Mouse (Mus musculus): ENCODE results near the gene Tcf7.
A peak's percentile ranks its signal among the peaks of the same experiment; 100 is the strongest.

Gene Tcf7

DNA sequence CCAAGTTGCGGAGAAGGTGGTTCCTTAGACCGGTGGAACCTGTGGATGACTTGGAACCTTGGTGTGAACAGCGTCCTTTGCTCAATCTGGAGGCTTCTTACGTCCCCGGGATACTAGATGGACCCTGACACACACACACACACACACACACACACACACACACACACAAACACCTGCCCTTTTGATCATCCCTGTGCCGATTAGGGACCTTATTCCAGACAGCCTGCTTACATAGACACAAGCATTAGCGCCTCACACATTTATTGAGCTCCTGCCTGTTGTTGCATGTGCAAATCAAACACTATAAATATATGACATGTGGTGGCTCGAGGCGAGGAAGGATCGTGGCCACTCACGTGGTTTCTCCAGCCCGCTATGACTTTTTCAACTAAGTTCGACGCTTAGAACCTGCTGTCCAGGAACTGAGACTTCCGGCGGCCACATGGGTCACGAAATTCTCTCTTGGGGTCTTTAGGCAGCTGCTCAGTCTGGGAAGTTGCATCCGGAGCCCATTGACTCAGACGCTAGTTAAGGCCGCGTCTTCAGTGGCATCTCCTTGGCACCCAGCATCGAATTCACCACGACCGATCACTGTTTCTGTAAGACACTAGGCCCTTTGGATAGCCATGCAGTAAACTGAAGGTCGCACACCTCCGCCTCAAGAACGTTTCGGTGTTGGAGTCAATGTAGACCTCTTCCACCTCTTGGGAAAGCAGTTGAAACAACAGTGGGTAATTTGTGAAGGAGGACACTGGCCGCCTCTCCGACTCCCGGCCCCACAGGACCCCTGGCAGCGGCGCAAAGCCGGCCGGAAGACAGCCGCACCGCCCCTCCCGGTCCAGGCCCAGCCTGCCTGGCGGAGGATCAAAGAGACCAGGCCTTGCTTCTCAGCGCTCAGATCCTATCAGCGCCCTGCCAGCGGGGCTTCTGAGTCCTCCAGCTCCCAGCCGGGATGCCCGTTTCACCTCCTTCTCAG is 1.1 kb upstream of the Tcf7 start:
- DNase-seq (ENCODE audit: low read depth), result no peak

DNA sequence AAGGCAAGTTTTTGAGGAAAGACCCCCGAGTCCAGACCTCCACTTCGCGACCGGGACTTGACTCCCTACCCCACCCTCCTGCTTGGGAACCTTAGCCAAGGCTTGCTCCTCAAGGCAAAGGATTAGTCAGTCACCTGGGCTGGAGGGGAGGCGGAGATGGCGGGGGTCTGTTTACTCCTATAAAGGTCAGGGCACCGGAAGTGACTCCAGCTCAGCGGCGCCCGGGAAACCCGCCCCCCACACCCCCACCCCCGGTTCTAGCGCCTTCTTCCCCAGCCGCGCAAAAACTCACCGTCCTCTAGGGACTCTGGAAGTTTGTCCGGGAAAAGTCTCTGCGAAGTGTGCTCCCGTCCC is 417 bp downstream of the Tcf7 start:
- no peak for DNase-seq (ENCODE audit: low read depth)

DNA sequence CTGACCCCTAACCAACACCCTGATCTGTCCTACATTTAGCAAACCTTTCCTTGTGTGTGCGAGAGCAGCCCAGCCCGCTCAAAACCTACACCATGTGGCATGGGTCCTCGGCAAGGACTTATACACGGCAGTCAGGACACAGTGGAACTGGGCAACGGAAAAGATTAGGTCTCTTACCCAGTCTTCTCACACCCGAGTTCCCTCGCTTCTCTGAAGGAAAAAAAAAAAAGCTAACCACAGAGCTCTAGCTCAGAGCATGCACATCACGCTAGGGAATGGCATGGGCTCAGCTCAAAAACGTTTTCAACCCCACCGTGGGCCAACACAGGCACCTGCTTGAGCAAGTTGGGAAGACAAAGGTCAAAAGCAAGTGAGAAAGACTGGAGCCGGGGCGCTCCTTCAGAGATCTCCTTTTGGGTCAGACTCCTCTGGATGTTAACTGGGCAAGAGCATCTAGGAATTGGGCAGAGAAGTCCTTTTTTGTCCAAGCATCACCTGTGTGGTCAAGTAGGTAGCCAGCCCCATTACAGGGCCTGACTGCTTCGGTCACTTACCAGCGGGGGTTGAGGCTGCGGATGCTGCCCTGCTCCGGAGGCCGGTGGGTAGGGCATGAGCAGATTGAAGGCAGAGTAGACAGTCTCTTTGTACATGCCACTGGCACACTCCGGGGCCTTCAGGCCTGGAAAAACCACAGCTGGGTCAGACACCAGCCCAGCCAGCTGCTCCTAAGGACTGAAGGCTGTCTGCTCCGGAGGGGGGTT is 1.1 kb downstream of the Tcf7 start:
- DNase-seq (ENCODE audit: low read depth), result no peak

DNA sequence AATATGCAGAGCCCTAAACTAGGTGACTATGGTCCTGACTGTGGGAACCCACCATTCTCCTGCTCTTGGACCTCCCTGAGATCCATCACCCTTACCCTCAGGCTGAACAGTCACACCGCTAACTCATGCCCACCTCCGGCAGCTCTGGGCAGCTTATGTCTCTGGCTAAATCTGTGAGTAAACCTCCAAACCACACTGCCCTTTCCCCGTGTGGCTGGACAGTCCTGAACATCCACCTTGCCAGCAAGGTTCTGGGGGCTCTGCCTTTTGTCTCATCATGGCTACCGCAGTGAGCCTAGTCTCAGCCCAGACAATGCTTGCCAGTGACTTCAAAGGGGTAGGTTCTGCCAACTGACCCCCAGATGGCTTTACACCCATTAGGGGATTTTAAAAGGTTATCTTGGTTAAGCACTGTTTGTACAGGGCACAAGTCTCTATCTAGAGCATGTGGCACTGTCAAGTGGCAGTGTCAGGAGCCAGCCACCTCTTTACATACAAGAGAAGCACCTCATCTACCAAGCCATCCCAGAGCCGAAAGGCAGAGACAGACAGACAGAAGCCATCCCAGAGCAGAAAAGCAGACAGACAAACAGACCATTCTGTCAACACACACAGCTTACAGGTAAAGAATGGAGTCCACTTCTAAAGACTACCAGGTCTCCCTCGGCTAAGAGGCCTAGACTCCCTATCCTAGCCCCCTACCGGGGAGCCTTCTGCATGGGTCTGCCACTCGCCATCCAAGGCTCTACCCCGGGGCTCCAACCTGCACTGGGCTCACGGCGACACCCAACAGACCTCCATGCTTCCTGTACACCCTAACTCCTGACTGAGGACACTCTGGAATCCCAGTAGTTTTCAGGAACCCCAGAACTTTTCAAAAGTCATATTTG is 2.0 kb downstream of the Tcf7 start:
- DNase-seq (ENCODE audit: low read depth), result no peak

DNA sequence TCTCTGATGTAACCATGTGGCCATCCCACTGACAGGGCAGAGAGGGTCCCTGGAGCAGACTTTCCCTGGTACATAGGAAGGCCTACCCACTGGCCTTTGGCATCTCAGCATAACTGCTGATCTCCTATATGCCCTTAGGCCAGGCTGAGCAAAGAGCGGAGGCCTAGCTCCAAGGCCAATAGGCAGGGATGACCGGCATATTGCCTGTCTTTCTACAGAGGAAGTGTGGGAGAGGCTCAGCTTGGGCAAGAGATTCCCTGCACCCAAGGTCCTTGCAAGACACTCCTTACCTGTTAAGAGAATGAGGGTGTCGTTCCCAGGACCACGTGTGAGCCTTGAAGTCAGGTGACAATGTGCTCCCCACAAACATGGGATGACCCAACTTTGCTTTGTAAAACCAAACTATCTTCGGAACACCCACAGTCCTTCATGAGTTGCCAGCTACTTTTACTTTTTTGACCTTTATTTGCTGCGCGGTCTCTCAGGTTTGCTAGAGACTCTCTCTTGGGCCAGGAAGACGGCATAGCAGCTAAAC is 3.1 kb downstream of the Tcf7 start:
- no peak for DNase-seq (ENCODE audit: low read depth)

DNA sequence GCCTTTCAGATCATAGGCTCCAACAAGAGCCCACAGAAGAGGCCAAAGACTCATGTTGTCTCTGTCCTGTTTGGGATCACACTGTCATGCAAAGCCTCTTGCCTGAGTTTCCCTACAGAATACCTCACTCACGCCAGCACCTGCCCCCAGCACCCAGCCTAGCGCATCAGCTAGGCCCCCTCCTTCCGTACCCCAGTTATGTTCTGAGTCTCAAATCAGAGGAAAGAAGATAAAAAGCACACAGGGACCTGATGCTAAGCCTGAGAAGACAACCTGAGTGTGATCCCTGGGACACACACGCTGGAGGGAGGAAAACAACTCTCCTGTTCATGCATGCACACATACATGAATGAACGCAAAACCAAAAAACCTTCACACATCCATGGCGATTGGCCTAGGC is 3.8 kb downstream of the Tcf7 start:
- DNase-seq (ENCODE audit: low read depth), result no peak

DNA sequence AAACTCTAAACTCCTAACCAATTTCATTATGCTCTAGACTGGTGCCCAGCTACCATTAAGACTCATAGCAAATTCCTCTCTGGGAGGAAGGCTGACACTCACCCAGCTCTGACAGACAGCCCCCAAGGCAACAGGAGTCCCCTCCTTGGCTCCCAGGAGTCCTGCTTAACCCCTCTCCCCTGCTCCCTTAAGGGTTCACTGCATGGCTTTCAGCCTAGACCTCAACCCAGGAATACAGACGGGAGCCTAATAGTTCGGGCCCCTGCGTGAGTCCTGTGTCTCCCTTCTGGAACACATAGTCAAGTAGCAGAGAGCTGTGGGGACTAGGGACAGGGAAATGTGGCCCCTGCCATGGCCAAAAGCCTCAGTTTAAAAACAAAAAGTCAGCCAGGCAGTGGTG is 4.7 kb downstream of the Tcf7 start:
- no peak for DNase-seq (ENCODE audit: low read depth)

DNA sequence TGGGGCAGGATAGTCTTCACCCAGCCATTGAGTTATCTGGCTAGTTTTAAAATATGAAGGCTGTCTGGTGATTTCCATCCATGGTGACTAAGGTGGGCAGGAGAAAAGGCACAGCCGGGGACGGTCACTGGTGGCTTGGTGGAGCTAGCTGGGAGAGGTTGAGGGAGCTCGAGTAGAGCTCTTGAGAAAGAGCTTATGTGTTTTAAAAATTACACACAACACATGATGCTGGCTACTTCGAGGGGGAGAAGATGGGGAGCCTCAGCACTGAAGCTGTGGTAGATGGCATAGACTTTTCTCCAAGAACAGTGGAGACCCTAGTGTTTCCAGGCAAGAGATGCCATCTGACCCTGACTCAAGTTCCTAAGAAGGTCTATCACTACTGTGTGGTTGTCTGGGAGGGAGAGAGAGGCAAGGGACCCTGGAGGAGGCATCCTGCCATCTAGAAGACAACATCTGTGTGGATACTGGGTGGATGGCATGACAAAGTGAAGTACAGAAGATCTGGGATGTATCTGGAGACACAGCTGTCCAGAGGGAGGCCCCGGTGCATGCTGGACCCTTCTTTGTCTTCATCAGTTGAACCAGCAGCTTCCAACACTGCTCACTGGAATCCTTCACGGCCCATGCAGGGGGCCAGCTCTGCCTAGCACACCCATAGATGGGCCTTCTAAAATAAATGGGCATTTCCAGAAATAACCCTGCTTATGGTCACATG is 5.2 kb downstream of the Tcf7 start:
- DNase-seq (ENCODE audit: low read depth), result no peak

DNA sequence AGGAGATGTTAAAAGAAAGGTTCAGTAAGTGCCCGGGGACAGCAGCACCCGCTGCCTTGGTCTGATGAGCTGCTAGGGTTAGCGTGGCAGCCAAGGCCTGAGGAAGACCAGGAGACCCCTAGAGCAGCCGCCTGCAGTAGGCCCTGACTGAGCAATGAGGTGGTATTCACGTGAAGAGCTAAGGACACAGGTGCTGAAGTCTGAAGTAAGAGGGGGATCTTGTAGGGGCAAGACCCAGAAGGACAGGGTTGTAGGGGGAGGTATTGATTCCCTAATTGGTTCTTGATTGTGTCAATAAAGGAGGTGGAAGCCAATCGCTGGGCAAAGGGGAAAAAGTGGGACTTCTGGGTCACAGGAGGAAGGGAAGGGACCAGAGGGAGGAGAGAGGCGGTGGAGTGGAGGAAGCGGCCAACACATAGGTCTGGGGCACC is 5.8 kb downstream of the Tcf7 start:
- DNase-seq (ENCODE audit: low read depth), result no peak

DNA sequence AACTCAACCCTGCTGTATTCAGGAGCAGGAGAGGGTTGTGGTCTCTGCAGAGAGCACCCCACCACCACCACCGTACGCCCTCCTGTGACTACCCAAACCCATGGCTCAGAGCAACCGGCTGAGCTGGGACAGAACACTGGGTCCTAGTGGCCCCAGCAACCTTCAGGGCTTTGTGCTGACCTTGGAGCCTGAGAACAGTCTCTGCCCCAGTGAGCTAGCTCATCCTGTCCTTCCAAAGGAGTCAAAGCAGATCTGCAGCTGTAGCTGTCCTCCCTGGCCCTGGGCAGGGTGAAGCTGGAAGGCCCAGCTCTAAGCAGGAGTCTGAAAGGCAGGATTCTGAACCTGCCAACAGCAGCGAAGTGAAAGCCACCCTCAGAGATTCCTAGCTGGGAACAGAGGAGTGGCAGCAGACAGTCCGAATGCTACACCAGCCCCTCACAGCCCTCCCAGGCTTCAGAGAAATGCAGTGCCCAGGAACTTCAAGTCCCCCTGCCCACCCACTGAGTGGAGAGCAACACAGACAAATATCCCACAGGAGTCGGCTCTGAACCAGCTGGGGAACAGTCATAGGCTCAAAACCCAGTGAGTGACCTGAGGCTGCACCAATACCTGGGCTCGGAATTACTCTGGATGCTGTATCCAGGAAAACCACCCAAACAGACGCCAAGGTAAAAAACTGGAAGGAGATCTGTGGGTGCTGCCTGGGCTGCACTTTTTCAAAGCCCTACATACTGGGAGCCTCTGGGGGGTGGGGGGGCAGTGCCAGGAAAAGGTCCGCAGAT is 6.8 kb downstream of the Tcf7 start:
- peak; percentile 49 for DNase-seq (ENCODE audit: low read depth)

DNA sequence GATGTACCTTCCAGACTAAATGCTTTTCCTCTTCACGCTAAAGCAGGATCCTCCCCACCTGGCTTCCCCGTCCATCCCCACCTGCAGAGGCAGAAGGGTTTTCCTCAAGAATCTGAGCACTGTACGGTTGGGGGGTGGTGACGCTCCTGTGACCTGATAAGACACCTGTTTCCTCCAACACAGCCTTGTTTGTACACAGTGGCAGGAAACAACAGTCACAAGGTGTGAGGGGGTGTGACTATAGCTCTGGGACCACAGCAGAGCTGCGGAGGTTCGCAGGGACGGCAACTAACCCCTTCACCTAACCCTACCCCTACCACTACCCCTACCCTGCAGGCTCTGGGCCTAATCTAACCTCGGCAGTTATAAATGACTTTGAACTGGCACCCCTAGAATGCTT is 7.4 kb downstream of the Tcf7 start:
- DNase-seq (ENCODE audit: low read depth), result no peak

DNA sequence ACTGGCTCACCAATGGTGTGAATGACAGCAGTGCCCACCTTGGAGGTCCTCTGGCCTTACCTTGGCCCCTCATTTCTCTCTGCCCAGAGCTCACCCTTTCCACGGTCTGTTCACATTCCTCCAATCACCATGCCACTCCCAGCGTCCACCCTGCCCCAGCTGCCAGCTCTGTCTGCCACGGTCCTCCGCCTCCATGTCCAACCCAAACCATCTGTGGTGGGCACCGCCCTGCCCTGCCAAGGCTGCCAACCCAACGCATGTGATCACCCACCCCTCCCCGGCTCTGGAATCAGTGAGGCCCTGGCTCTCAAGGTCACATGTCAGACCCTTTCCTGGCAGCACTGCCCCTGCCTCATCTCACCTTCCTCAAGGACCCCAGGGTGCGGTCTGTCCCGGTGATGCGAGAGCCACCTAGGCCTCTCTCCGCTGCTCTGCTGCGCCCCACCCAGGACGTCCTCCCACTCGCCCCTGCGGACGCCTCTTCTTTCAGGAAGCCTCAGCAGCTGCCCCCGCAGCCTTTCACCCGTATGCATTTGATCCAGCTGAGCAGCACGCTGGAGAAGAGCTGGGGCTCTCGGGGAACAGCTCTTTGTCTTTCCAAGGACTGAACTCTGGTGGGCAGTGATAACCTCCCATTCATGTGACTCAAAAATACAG is 8.2 kb downstream of the Tcf7 start:
- DNase-seq (ENCODE audit: low read depth), result no peak

DNA sequence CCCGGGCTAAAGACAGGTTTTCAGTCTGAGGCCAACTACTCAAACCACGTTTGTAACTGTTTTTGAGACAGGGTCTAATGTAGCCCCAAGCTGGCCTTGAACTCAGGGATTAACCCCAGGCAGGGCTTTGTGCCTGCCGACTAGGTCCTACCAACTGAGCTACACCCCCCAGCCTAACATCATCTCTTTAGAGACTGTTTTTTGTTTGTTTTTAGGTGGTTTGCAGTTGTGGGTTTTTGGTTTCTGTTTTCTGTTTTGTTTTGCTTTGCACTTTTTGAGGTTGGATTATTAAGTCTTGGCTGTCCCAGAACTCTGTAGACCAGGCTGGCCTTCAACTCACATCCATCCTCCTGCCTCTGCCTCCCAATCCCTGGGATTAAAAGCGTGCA is 8.9 kb downstream of the Tcf7 start:
- no peak for DNase-seq (ENCODE audit: low read depth)

DNA sequence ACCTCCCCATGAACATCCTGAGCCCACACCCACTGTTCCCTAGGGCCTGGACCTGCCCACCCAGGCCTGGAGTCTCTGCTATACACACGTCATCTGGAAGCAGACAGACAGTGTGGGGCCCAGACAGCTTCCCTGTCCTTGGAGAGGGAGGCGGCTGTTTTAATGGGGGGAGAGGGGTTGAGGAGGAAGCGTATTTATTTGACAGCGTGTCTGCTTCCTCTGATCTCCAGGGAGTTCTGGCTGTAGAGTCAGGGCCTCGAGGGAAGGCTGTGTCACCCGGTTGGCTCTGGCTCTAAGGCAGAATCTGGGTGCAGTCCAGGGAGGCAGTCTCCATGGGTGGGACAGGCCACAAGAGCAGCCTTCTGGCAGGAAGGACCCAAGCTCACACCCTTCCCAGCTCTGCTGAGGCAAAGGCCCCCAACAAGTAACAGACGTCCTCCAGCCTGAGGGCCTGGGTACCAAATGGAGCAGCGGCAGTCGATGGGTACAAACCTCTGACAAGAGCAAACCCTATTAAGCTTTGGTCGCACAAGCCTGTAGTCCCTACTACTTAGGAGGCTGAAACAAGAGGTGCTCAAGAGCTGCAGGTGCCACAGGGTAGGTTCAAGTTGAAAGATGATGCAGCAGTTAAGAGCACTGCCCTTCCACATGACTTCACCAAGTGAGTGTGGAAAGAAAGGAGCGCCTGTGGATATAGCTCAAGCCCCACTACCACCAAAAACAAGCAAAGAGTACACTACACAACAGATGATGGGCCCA is 9.5 kb downstream of the Tcf7 start:
- no peak for DNase-seq (ENCODE audit: low read depth)

DNA sequence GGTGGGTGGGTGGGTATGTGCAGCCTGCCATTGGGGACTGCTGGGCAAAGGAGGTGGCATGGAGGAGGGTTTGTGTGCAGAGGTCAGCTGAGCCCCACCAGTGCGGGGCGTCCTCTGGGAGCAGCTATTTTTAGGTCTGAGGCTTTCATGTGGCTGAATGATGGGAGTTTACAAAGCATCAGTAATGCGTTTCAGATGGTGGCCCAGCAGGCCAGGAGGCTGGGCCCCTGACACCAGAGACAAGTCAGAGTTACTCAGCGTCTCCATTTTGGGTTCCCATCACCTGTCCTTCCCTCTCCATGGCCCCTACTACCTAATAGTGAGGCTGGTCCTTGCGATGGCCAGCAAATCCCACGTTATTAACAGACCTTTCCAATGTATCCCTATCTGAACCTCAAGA is 10.2 kb downstream of the Tcf7 start:
- peak; percentile 71 for DNase-seq (ENCODE audit: low read depth)

DNA sequence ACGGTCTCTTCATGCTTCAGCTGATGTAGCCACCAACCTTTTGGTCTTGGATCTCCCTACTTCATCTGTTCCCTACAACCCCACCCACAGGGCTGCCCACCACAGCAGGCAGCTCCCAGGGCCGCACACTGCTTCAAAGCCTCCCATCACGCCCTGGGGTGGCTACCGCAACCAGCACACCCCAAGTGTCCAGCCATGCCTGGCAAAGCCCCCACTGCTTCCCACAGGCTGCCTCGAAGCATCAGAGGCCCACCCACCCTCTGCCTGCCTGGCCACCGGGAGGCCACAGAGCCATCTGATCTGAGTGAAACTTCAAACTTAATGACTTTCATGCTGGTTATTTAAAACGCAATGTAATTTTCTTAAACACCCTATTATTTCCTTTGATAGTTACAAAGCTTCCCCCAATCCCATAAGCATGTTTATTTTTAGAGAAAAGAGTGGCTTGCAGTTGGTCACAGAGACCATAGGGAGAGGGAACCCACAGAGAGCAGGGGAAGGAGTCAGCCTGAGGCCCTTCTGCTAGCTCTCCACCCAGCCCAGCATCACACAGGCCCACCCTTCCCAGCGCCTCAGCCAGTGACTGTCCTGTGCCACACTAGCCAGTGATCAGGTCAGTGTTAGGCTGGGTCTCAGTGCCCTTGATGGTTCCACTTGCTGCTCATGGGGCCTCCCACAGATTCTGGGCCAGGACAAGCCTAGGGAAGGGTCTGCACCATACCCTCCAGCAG is 10.9 kb downstream of the Tcf7 start:
- DNase-seq (ENCODE audit: low read depth), result no peak

DNA sequence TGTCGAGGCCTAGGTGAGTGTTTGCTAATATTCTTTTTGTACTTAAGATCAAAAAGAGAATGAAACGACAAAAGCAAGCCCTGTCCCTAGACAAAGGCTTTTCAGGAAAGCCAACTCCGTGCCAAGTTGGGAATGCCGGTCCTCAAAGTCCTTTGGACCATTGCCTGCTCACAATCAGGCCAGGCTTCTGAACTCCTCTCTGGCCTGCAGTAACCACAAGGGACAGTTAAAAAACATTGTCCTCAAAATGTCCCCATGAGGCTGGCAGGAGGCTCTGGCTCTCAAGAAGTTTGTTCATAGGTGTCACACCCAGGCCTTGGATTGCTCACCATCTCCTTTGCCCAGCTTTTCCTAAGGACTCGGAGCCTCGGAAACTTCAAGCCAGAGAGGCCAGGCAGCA is 13.0 kb downstream of the Tcf7 start:
- DNase-seq (ENCODE audit: low read depth), result no peak

DNA sequence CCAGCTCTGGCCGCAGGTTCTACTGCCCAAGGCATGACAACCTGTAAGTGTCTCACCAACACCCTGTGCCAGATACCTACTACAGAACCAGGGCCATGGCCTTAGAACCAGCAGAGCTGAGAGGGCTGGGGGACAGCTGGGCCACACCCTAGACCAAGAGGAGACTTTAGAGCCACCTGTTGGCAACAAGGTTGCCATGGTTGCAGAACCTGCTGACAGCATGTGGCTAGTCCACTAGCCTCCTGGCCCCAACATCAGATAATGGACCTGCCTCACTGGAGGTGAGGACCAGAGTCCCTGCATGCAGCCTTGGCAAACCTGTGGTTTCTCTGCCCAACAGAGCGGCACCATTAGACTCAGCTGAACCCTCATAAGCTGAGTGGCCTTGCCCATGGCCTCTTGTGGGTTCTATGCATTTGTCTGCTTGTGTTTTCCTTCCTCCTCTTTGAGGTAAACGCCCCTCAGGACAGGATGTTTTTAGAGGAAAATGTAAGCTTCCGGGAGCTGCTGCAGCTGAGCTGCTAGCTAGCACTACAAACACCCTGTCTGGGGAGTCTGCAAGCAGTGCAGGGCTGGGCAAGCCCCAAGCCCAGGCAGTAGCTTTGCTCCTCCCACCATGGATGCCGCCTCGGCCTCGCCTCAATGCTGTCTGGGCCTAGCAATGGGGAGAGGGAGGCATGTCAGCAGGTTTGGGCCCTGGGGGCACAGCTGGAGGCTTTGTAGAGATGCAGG is 14.5 kb downstream of the Tcf7 start:
- DNase-seq (ENCODE audit: low read depth), result no peak

Data from NIH3T3 (cell line).